9 mouse cellular contexts compared by ENCODE assay signal in the genomic region with DNA sequence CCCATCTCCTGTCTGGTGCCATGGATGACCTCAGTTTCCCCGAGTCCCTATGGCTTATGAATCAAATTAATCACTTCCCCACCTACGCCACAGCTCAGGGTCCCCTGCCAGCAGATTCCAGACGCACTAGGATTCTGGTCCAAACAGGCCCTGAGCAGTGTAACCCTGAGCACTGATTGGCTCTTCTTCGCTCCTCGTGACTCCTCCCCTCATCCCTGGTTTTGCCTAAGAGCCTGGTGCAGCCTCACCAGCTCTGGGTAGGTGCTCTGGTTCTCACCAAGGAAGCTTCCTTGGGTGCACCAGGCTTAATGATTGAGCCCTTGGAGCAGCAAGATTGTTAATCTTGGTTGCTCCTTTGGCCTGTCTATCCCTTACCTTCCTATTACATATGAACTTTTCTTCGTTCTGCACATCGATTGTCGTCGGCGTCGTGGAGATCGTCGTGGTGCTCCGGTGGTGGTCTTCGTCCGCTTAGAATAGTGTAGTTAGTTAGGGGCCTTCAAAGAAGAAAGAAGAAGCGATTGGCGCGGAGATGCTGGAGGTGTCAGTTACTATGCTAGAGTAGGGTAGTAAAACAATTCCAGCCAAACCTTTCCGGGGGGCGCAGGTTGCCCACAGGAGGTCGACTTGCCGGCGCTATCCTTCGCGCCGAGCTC. TPM values are rescaled to one million over a fixed set of nuclear protein-coding genes. Genes with fewer than 3 reads are reported as not detected.
DNase-seq lines count a peak whose midpoint lies in the region; ATAC-seq and TF ChIP-seq lines count a peak whose summit lies in the region.
"Had no signal": no experiment of that assay in that cellular context is flagged by ENCODE, and none has a peak within 500 bp of the region (broad histone marks: within the 10 kb centered on the region; RNA-seq: fewer than 3 reads in every experiment).

A gene (plus strand): TSS at position 256 of the 656 bp plus-strand sequence.

- H3K4me2 ChIP-seq in heart, embryonic 16.5 days (ENCODE audit: low read depth, low read length), result peak within 1 kb of the TSS; percentile 50
- H3K4me2 ChIP-seq in hindbrain, embryonic 16.5 days (ENCODE audit: low read length), result peak within 1 kb of the TSS; percentile 72

- no peaks in the 10 kb centered on the region for H3K4me1 ChIP-seq in heart, embryonic 16.5 days (ENCODE audit: control insufficient read depth, insufficient read depth, low read length)
- no peaks in the 10 kb centered on the region for H3K4me1 ChIP-seq in heart, adult 2 months (ENCODE audit: control insufficient read depth, insufficient read depth, low read length)
- no peaks in the 10 kb centered on the region for H3K4me1 ChIP-seq in hindbrain, embryonic 16.5 days (ENCODE audit: control insufficient read depth, insufficient read depth, low read depth, low read length)

- no peak within 1 kb of the TSS for H3K27ac ChIP-seq in heart, embryonic 16.5 days (ENCODE audit: low read length)
- no peak within 1 kb of the TSS for H3K27ac ChIP-seq in heart, adult 2 months
- no peak within 1 kb of the TSS for H3K27ac ChIP-seq in hindbrain, embryonic 16.5 days (ENCODE audit: low read depth, low read length)

- no peak for DNase-seq in heart, adult 2 months
- peak; percentile 66 for DNase-seq in brain, embryonic 14.5 days (ENCODE audit: low read depth)
- no peak for DNase-seq in ovary, postnatal 10 days (ENCODE audit: low spot score)
- DNase-seq in kidney, postnatal 10 days, result no peak
- no peak for DNase-seq in adrenal gland, adult 2 months

- no peak for ATAC-seq in heart, embryonic 16.5 days (replicated peaks; ENCODE audit: extremely low read depth, insufficient read depth, low FRiP score)
- ATAC-seq in hindbrain, embryonic 16.5 days, result peak; percentile 93
- ATAC-seq in megakaryocyte progenitor cell, adult 5-6 weeks (replicated peaks; ENCODE audit: poor library complexity), result 0 out of 2 replicates have a peak, but pooled peaks have one; percentile 17

- no peak for TF ChIP-seq EP300 in heart, adult 2 months (IDR thresholded peaks at IDR 0.05; ENCODE audit: insufficient read depth, low read depth, low read length)

- intact Hi-C loops in heart, adult 2 months (cut with DNase I), result no loop called here

- TF ChIP-seq CTCF in heart, adult 2 months (IDR thresholded peaks at IDR 0.05), result no peak
- TF ChIP-seq CTCF in brain, embryonic 14.5 days (IDR thresholded peaks at IDR 0.05; ENCODE audit: borderline replicate concordance, extremely low read depth, insufficient read depth, insufficient read length), result no peak

- 23% methylated on average over 27 of the region's 27 CpGs for WGBS in heart, embryonic 16.5 days
- WGBS in heart, adult 2 months, result 20% methylated on average over 27 of the region's 27 CpGs
- WGBS in hindbrain, embryonic 16.5 days, result 19% methylated on average over 26 of the region's 27 CpGs

- H3K4me3 ChIP-seq in heart, embryonic 16.5 days (ENCODE audit: low read length), result peak within 1 kb of the TSS; percentile 4; the same call in 1 of the 2 replicates
- no peak within 1 kb of the TSS for H3K4me3 ChIP-seq in heart, adult 2 months
- peak within 1 kb of the TSS; percentile 52 for H3K4me3 ChIP-seq in hindbrain, embryonic 16.5 days (ENCODE audit: low read length)

- no peaks in the 10 kb centered on the region for H3K79me2 ChIP-seq in heart, adult 2 months (replicated peaks; ENCODE audit: control insufficient read depth, insufficient read depth, low read length)

- no peak for TF ChIP-seq POLR2A in heart, adult 2 months (IDR thresholded peaks at IDR 0.05; ENCODE audit: insufficient read depth, low read depth, low read length)
- TF ChIP-seq POLR2A in brain, embryonic 14.5 days (IDR thresholded peaks at IDR 0.05; ENCODE audit: borderline replicate concordance, extremely low read depth, insufficient read depth, insufficient read length, poor library complexity, severe bottlenecking), result no peak

- no peaks in the 10 kb centered on the region for H3K9me3 ChIP-seq in heart, embryonic 16.5 days (replicated peaks; ENCODE audit: control insufficient read depth, low read length)
- no peaks in the 10 kb centered on the region for H3K9me3 ChIP-seq in hindbrain, embryonic 16.5 days (ENCODE audit: control insufficient read depth, low read length)

- no peaks in the 10 kb centered on the region for H3K36me3 ChIP-seq in heart, embryonic 16.5 days (ENCODE audit: control insufficient read depth, insufficient read depth)
- H3K36me3 ChIP-seq in heart, adult 2 months (ENCODE audit: control insufficient read depth, insufficient read depth, low read length), result no peaks in the 10 kb centered on the region
- H3K36me3 ChIP-seq in hindbrain, embryonic 16.5 days (ENCODE audit: control insufficient read depth, insufficient read depth, low read length), result no peaks in the 10 kb centered on the region

- H3K27me3 ChIP-seq in heart, embryonic 16.5 days (ENCODE audit: control insufficient read depth, insufficient read depth, low read length), result peaks cover 20% of the 10 kb centered on the region
- H3K27me3 ChIP-seq in heart, adult 2 months (ENCODE audit: control insufficient read depth, insufficient read depth, low read length), result no peaks in the 10 kb centered on the region
- no peaks in the 10 kb centered on the region; the same call in 1 of the 2 replicates for H3K27me3 ChIP-seq in hindbrain, embryonic 16.5 days (replicated peaks; ENCODE audit: control insufficient read depth, insufficient read depth, low read length)

- no peak within 1 kb of the TSS for H3K9ac ChIP-seq in heart, embryonic 16.5 days (ENCODE audit: low read length)
- H3K9ac ChIP-seq in heart, adult 2 months (ENCODE audit: low read depth, low read length), result no peak within 1 kb of the TSS
- H3K9ac ChIP-seq in hindbrain, embryonic 16.5 days (ENCODE audit: low read depth, low read length), result peak within 1 kb of the TSS; percentile 61

RNA-seq across cellular contexts. Expression of the gene that starts here (rescaled TPM):
- polyA plus RNA-seq in heart, embryonic 16.5 days (2015; fragmentation: Nextera tagmentation; extraction: Ambion mirVana), result not detected in 2 replicates
- not detected for total RNA-seq in heart, adult 2 months (2021)
- polyA plus RNA-seq in heart, adult 2 months (2012; rRNA removed), result not detected in 2 replicates
- 3.8 and 8.2 TPM in 2 replicates for polyA plus RNA-seq in brain, embryonic 14.5 days (2012; rRNA removed)
- polyA plus RNA-seq in hindbrain, embryonic 16.5 days (2015; fragmentation: Nextera tagmentation; extraction: Ambion mirVana), result 13.2 and 16.2 TPM in 2 replicates
- not detected in 2 replicates for total RNA-seq in megakaryocyte progenitor cell, adult 5-6 weeks (2015)
- total RNA-seq in megakaryocyte progenitor cell, adult 5-6 weeks (2017), result not detected in 2 replicates
- total RNA-seq in adrenal gland, adult 2 months (2021), result not detected
- not detected in 2 replicates for polyA plus RNA-seq in adrenal gland, adult 2 months (2012; rRNA removed)
- polyA plus RNA-seq: large intestine, adult 2 months had no signal

Comparison
In these comparisons a context has a peak if more than half of its experiments do, and no peak if none do; other contexts are left out.
1. Peak in ATAC-seq in megakaryocyte progenitor cell, adult 5-6 weeks; RNA of the gene not detected or under 1 TPM.